Mouse (Mus musculus): ENCODE data around the gene Gm8113. TPM values are rescaled to one million over a fixed set of nuclear protein-coding genes. Genes with fewer than 3 reads are reported as not detected.
"Not testable (repeated sequence)": the region's sequence is repeated elsewhere in the genome, so short reads cannot be mapped to it uniquely, and the experiment has no call there.

The Gm8113 gene
- polyA plus RNA-seq, 1 experiment from 2014 or later = 8.6 TPM

DNA sequence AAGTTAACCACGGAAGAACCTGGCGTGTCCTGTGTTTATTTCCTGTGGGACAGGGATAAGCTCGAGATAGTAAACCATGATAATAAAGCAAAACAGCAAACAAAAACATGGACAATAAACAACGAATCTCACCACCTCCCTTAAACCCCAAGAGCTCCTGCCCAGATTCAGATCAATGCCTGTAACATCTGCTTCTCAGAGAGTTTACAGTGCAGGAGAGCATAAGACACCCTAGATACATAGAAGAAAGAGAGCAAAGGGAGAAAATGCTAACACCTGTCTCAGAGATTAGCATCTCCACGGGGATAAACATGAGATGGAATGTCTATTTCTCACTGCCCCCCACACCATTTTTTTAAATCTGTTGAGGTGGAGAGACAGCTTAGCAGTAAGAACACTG lies 8.2 kb downstream of the Gm8113 start:
- H3K27ac ChIP-seq; ATAC-seq; H3K4me3 ChIP-seq; H3K27me3 ChIP-seq (replicated peaks); H3K36me3 ChIP-seq; H3K9ac ChIP-seq; H3K9me3 ChIP-seq (replicated peaks); H3K4me2 ChIP-seq: not testable (repeated sequence)
- 47% methylated on average over 5 of the region's 5 CpGs for WGBS (ENCODE audit: insufficient replicate concordance)
- H3K4me1 ChIP-seq = peaks cover 12% of the 10 kb centered on the region

- not testable (repeated sequence) for H3K27me3 ChIP-seq (replicated peaks); H3K27ac ChIP-seq; H3K9me3 ChIP-seq (replicated peaks); H3K4me2 ChIP-seq; H3K9ac ChIP-seq; H3K4me1 ChIP-seq; H3K36me3 ChIP-seq; H3K4me3 ChIP-seq; ATAC-seq
- WGBS (ENCODE audit: insufficient replicate concordance) = 28% methylated on average over 2 of the region's 2 CpGs
These were observed 28.2 kb downstream of the Gm8113 start for GRCm38 (mm10) chr14:43953382-43953781.

GRCm38 (mm10) chr14:43955074-43955473 lies 29.9 kb downstream of the Gm8113 start:
- H3K4me3 ChIP-seq; H3K36me3 ChIP-seq; H3K27ac ChIP-seq; H3K9ac ChIP-seq; H3K4me1 ChIP-seq; H3K4me2 ChIP-seq; H3K27me3 ChIP-seq (replicated peaks); H3K9me3 ChIP-seq (replicated peaks); ATAC-seq: not testable (repeated sequence)
- WGBS (ENCODE audit: insufficient replicate concordance) = no CpG with 5 or more reads among the region's 1 CpGs

GRCm38 (mm10) chr14:43956769-43957168 lies 31.6 kb downstream of the Gm8113 start, which contains the start of gene Ang5:
TSS of gene Ang5 (plus strand) at chr14:43957069.
- not testable (repeated sequence) for H3K4me2 ChIP-seq; H3K9me3 ChIP-seq (replicated peaks); H3K36me3 ChIP-seq; H3K27ac ChIP-seq; H3K27me3 ChIP-seq (replicated peaks); H3K9ac ChIP-seq; H3K4me1 ChIP-seq; H3K4me3 ChIP-seq; ATAC-seq
- no CpG with 5 or more reads among the region's 2 CpGs for WGBS (ENCODE audit: insufficient replicate concordance)

Other genes starting within 250 kb of the Gm8113 start
- not detected in 2 replicates for gene Gm8165, start 248.2 kb upstream of the Gm8113 start, polyA plus RNA-seq (2016; fragmentation: Nextera tagmentation; extraction: Ambion mirVana)
- gene Gm7324, start 227.6 kb upstream of the Gm8113 start, polyA plus RNA-seq (2016; fragmentation: Nextera tagmentation; extraction: Ambion mirVana) = 0.77 and 1.2 TPM in 2 replicates
- not detected in 2 replicates for gene Gm16506, start 197.9 kb upstream of the Gm8113 start, polyA plus RNA-seq (2016; fragmentation: Nextera tagmentation; extraction: Ambion mirVana)
- not detected in 2 replicates for gene Gm6526, start 177.5 kb upstream of the Gm8113 start, polyA plus RNA-seq (2016; fragmentation: Nextera tagmentation; extraction: Ambion mirVana)
- not detected in 2 replicates for gene Gm8180, start 140.6 kb upstream of the Gm8113 start, polyA plus RNA-seq (2016; fragmentation: Nextera tagmentation; extraction: Ambion mirVana)
- gene Ear1, start 49.9 kb upstream of the Gm8113 start, polyA plus RNA-seq (2016; fragmentation: Nextera tagmentation; extraction: Ambion mirVana) = 3.5 and 12.1 TPM in 2 replicates
- not detected in 2 replicates for gene Ear10, start 1.8 kb upstream of the Gm8113 start, polyA plus RNA-seq (2016; fragmentation: Nextera tagmentation; extraction: Ambion mirVana)
- gene Ang5, start 31.7 kb downstream of the Gm8113 start, polyA plus RNA-seq (2016; fragmentation: Nextera tagmentation; extraction: Ambion mirVana) = not detected in 2 replicates
- not detected in 2 replicates for gene Ang6, start 76.9 kb downstream of the Gm8113 start, polyA plus RNA-seq (2016; fragmentation: Nextera tagmentation; extraction: Ambion mirVana)
- gene Ear2, start 177.3 kb downstream of the Gm8113 start, polyA plus RNA-seq (2016; fragmentation: Nextera tagmentation; extraction: Ambion mirVana) = 3.5 and 11.1 TPM in 2 replicates
- gene Gm3327, start 198.5 kb downstream of the Gm8113 start, polyA plus RNA-seq (2016; fragmentation: Nextera tagmentation; extraction: Ambion mirVana) = not detected in 2 replicates

Data from liver, embryonic 12.5 days (tissue).